Mouse (Mus musculus) gastrocnemius, adult 2 months (tissue): ENCODE measurements at regions not wholly inside any gene's neighbourhood (a gene's known extent, or its start where the extent isn't known, plus 50 kb on each side); places are given as distances from the start of the nearest gene placed in this dataset.

Experiments used
- DNase-seq: peaks from one replicate; pipeline ENCODE4 v3.0.0; 2022
- H3K27ac ChIP-seq: fragments of 200-600 bp; 2 replicates; pipeline ENCODE4 v1.8.1; 2022; ENCODE audit warnings: mild to moderate bottlenecking
- H3K4me3 ChIP-seq: fragments of 200-600 bp; 2 replicates; pipeline ENCODE4 v1.8.1; 2022; ENCODE audit warnings: mild to moderate bottlenecking, moderate library complexity
- CTCF ChIP-seq: fragments of 200-600 bp; IDR thresholded peaks from 2 replicates; pipeline ENCODE4 v1.8.1; 2022; ENCODE audit warnings: antibody characterized with exemption, mild to moderate bottlenecking, moderate library complexity
- intact Hi-C: fragments of 180-260 bp; cut with DNase I; formaldehyde crosslinking; loops from one replicate; pipeline ENCODE4 v1.15.1; 2025

GRCm38 (mm10) chr9:91135107-91135506, 227.1 kb upstream of the Zic4 start:
- no peak for TF ChIP-seq CTCF
- H3K27ac ChIP-seq, result no peak overlapping the region
- intact Hi-C loops, result no loop called here

GRCm38 (mm10) chr9:91140651-91141050, 221.6 kb upstream of the Zic4 start:
- no peak for TF ChIP-seq CTCF

More at GRCm38 (mm10) chr9:91135107-91135506, 227.1 kb upstream of the Zic4 start:
- DNase-seq, result no peak
- no peak overlapping the region for H3K4me3 ChIP-seq

GRCm38 (mm10) chr9:91151893-91152292, 210.3 kb upstream of the Zic4 start:
- no peak for DNase-seq
- no peak overlapping the region for H3K27ac ChIP-seq
- TF ChIP-seq CTCF, result no peak
- intact Hi-C loops, result no loop called here
- H3K4me3 ChIP-seq, result no peak overlapping the region

More at GRCm38 (mm10) chr9:91140651-91141050, 221.6 kb upstream of the Zic4 start:
- intact Hi-C loops, result no loop called here
- Histone ChIP-seq H3K4me3 (no peak overlapping the region), H3K27ac (no peak overlapping the region)
- no peak for DNase-seq

GRCm38 (mm10) chr9:91159311-91159710, 202.9 kb upstream of the Zic4 start:
- no peak for TF ChIP-seq CTCF
- H3K27ac ChIP-seq, result no peak overlapping the region
- no peak for DNase-seq
- no peak overlapping the region for H3K4me3 ChIP-seq
- intact Hi-C loops, result no loop called here

- no peak for TF ChIP-seq CTCF
- no peak for DNase-seq
- intact Hi-C loops, result no loop called here
- H3K27ac ChIP-seq, result no peak overlapping the region
- no peak overlapping the region for H3K4me3 ChIP-seq
Measured at GRCm38 (mm10) chr9:91167871-91168270, 194.3 kb upstream of the Zic4 start.

GRCm38 (mm10) chr9:91193221-91193620, 169.0 kb upstream of the Zic4 start:
- DNase-seq, result no peak
- no peak overlapping the region for H3K27ac ChIP-seq
- no peak overlapping the region for H3K4me3 ChIP-seq
- TF ChIP-seq CTCF, result no peak
- intact Hi-C loops, result no loop called here

GRCm38 (mm10) chr9:91193954-91194353, 168.3 kb upstream of the Zic4 start:
- H3K4me3 ChIP-seq, result no peak overlapping the region
- H3K27ac ChIP-seq, result no peak overlapping the region
- no peak for DNase-seq
- TF ChIP-seq CTCF, result no peak
- intact Hi-C loops, result no loop called here

- no peak for TF ChIP-seq CTCF
- intact Hi-C loops, result no loop called here
- no peak overlapping the region for H3K27ac ChIP-seq
- no peak overlapping the region for H3K4me3 ChIP-seq
- no peak for DNase-seq
Measured at GRCm38 (mm10) chr9:91207281-91207680, 154.9 kb upstream of the Zic4 start.

- no peak for DNase-seq
- intact Hi-C loops, result no loop called here
- no peak overlapping the region for H3K4me3 ChIP-seq
- no peak for TF ChIP-seq CTCF
- H3K27ac ChIP-seq, result no peak overlapping the region
Measured at GRCm38 (mm10) chr9:91227673-91228440, 134.4 kb upstream of the Zic4 start.

- Histone ChIP-seq H3K27ac (no peak overlapping the region), H3K4me3 (no peak overlapping the region)
- intact Hi-C loops, result no loop called here
- no peak for DNase-seq
- TF ChIP-seq CTCF, result no peak
Measured at GRCm38 (mm10) chr9:91228525-91228924, 133.7 kb upstream of the Zic4 start.

GRCm38 (mm10) chr9:91253886-91254285, 108.3 kb upstream of the Zic4 start:
- no peak for DNase-seq
- no peak for TF ChIP-seq CTCF
- Histone ChIP-seq H3K27ac (no peak overlapping the region), H3K4me3 (no peak overlapping the region)
- intact Hi-C loops, result no loop called here

GRCm38 (mm10) chr9:91291340-91291739, 70.9 kb upstream of the Zic4 start:
- intact Hi-C loops, result loop anchor here (5.0 kb wide), 1 partner anchor 589 kb away; no protein-coding TSS in a partner anchor

More at GRCm38 (mm10) chr9:91291340-91291739, 70.9 kb upstream of the Zic4 start:
- Histone ChIP-seq H3K4me3 (no peak overlapping the region), H3K27ac (no peak overlapping the region)
- peak; percentile 31 for TF ChIP-seq CTCF
- no peak for DNase-seq
